Mouse (Mus musculus) G1E (cell line): ENCODE measurements at regions not wholly inside any gene's neighbourhood (a gene's known extent, or its start where the extent isn't known, plus 50 kb on each side); places are given as distances from the start of the nearest gene placed in this dataset.
"Not testable (repeated sequence)": the region's sequence is repeated elsewhere in the genome, so short reads cannot be mapped to it uniquely, and the experiment has no call there.

Experiments used
- ATAC-seq: 2 replicates; pipeline ENCODE4 v1.8.0; 2016; ENCODE audit warnings: mild to moderate bottlenecking; ENCODE audit not compliant: insufficient number of reproducible peaks, poor library complexity, low FRiP score, severe bottlenecking; ENCODE audit errors: extremely low read depth
- DNase-seq: peaks from one replicate; pipeline ENCODE4 v3.0.0; 2012; ENCODE audit warnings: low spot score
- H3K27me3 ChIP-seq: 2 replicates; pipeline ENCODE4 v1.6.1; 2012; ENCODE audit warnings: mild to moderate bottlenecking, low read length, inconsistent platforms; ENCODE audit not compliant: insufficient read depth
- H3K36me3 ChIP-seq: replicated peaks from 2 replicates; pipeline ENCODE3; 2012; ENCODE audit warnings: mild to moderate bottlenecking, inconsistent platforms
- H3K4me1 ChIP-seq: 2 replicates; pipeline ENCODE4 v1.6.1; 2012; ENCODE audit warnings: low read depth, low read length, inconsistent platforms, mixed read lengths; ENCODE audit not compliant: insufficient read depth
- H3K4me3 ChIP-seq: 2 replicates; pipeline ENCODE4 v1.5.1; 2012; ENCODE audit warnings: low read depth, mild to moderate bottlenecking, inconsistent platforms, low read length, moderate library complexity, mixed read lengths
- H3K9me3 ChIP-seq: replicated peaks from 2 replicates; pipeline ENCODE4 v1.6.1; 2012; ENCODE audit warnings: inconsistent platforms
- CTCF ChIP-seq: IDR thresholded peaks from 2 replicates; pipeline ENCODE4 v1.5.1; 2012; ENCODE audit warnings: low read depth, low read length, inconsistent platforms, mixed read lengths
- GATA1 ChIP-seq: IDR thresholded peaks from 2 replicates; pipeline ENCODE4 v1.6.1; 2012; ENCODE audit warnings: borderline replicate concordance, low read length, inconsistent platforms, mixed read lengths
- GATA2 ChIP-seq: IDR thresholded peaks from 2 replicates; pipeline ENCODE4 v1.6.1; 2012; ENCODE audit warnings: low read depth, low read length, inconsistent platforms, borderline replicate concordance
- POLR2AphosphoS5 ChIP-seq: IDR thresholded peaks from 2 replicates; pipeline ENCODE4 v1.6.1; 2012; ENCODE audit warnings: low read depth, low read length, inconsistent platforms; ENCODE audit not compliant: insufficient replicate concordance
- TAL1 ChIP-seq: conservative IDR thresholded peaks from 2 replicates; pipeline ENCODE4 v1.6.1; 2012; ENCODE audit warnings: low read depth, low read length, inconsistent platforms, mixed read lengths

DNA sequence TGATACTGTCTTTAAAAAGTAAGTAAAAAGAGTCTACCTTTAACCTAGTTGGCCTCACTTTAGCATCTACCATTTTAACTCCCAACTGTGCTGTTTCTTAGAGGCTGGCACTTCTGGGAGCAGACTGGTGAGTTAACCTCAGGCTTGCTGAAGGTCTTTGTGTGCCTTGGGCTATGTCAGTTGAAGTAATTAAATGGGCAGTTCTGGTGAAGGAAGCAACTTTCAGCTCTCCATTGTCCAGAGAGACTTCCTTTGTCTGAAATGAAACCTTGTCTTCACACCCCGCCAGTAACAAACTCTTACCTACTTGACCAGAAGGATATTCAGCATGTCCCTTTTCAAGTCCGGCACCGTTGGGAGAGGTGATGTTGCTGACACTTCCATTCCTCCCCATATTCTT is 55.5 kb downstream of the Zfp281 start:
- no peak for TF ChIP-seq CTCF
- TF ChIP-seq GATA2: no peak
- TF ChIP-seq POLR2AphosphoS5: no peak
- TF ChIP-seq GATA1: no peak
- no peak for TF ChIP-seq TAL1
- no peaks in the 10 kb centered on the region for H3K36me3 ChIP-seq
- DNase-seq (no peak), ATAC-seq (no peak)
- H3K9me3 ChIP-seq: no peaks in the 10 kb centered on the region
- no peaks in the 10 kb centered on the region for H3K27me3 ChIP-seq
- H3K4me3 ChIP-seq: no peak overlapping the region
- peaks cover 1% of the 10 kb centered on the region; the same call in 1 of the 2 replicates for H3K4me1 ChIP-seq

DNA sequence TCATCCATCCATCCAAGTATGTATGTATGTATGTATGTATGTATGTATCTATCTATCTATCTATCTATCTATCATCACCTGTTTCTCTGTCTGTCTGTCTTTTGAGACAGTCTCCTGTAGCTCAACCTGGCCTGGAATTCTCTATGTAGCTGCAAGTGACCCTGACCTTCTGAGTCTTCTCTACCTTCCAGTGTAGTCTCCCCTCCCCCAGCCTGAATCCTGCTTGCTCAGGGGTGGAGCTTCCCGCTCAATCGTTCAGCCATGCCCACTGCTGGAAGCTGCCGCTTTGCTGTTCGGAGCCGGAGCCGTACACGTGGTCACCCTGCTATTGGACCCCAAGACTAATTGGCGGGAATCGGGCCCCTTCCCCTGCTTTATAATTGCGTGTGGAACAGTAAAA is 57.6 kb downstream of the Zfp281 start:
- not testable (repeated sequence) for H3K4me1 ChIP-seq, DNase-seq, H3K9me3 ChIP-seq, ATAC-seq, H3K36me3 ChIP-seq, H3K4me3 ChIP-seq, H3K27me3 ChIP-seq

GRCm38 (mm10) chr1:136683061-136683531 is 58.4 kb downstream of the Zfp281 start:
- DNase-seq (no peak), ATAC-seq (no peak)
- Histone ChIP-seq H3K4me1 (peaks cover 3% of the 10 kb centered on the region; the same call in 1 of the 2 replicates), H3K4me3 (no peak overlapping the region), H3K9me3 (no peaks in the 10 kb centered on the region), H3K27me3 (no peaks in the 10 kb centered on the region), H3K36me3 (no peaks in the 10 kb centered on the region)
- TF ChIP-seq GATA2 (no peak), POLR2AphosphoS5 (no peak), GATA1 (no peak), CTCF (no peak), TAL1 (no peak)

DNA sequence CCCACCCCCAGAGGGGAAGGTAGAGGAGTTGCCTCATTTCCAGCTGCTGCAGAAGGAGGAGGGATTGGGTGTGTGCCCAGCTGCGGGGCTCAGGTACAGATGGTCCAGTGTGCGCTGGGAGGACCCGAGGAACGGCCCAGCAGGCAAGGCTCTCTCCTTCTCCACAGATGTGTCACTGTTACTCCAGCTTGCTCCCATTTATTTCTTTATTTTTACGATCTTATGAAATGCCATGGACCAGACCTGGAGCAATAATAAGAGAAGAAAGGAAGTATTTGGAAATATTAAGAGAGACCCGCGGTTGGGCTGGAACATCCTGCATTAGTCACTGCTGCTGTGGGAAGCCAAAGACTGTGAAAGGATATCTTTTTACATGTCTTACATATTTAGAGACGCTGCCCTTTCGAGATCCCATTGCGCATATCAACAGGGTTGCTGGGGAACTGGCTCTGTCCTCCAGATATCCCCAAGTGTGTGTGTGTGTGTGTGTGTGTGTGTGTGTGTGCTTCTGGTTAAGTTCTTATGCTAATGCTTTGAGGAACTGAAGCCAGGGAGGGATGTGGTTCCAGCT is 58.9 kb downstream of the Zfp281 start:
- Histone ChIP-seq H3K4me1 (peaks cover 3% of the 10 kb centered on the region; the same call in 1 of the 2 replicates), H3K9me3 (no peaks in the 10 kb centered on the region), H3K36me3 (no peaks in the 10 kb centered on the region), H3K27me3 (no peaks in the 10 kb centered on the region), H3K4me3 (no peak overlapping the region)
- ATAC-seq (no peak), DNase-seq (no peak)
- TF ChIP-seq GATA2: no peak
- no peak for TF ChIP-seq CTCF
- TF ChIP-seq TAL1: no peak
- TF ChIP-seq POLR2AphosphoS5: no peak
- TF ChIP-seq GATA1: no peak

GRCm38 (mm10) chr1:136684481-136684880 is 59.8 kb downstream of the Zfp281 start:
- Histone ChIP-seq H3K27me3 (no peaks in the 10 kb centered on the region), H3K36me3 (no peaks in the 10 kb centered on the region), H3K9me3 (no peaks in the 10 kb centered on the region), H3K4me1 (peaks cover 3% of the 10 kb centered on the region; the same call in 1 of the 2 replicates), H3K4me3 (no peak overlapping the region)
- DNase-seq (no peak), ATAC-seq (no peak)
- TF ChIP-seq POLR2AphosphoS5: no peak
- no peak for TF ChIP-seq GATA2
- no peak for TF ChIP-seq CTCF
- no peak for TF ChIP-seq GATA1
- TF ChIP-seq TAL1: no peak

- H3K4me3 ChIP-seq: no peak overlapping the region; the same call in 1 of the 2 replicates
- H3K36me3 ChIP-seq: no peaks in the 10 kb centered on the region
- H3K4me1 ChIP-seq: peaks cover 3% of the 10 kb centered on the region; the same call in 1 of the 2 replicates
- no peak for TF ChIP-seq TAL1
- no peaks in the 10 kb centered on the region for H3K27me3 ChIP-seq
- no peaks in the 10 kb centered on the region for H3K9me3 ChIP-seq
- DNase-seq (no peak), ATAC-seq (no peak)
These were observed 60.7 kb downstream of the Zfp281 start for GRCm38 (mm10) chr1:136685191-136686060.
